In the genomic region with DNA sequence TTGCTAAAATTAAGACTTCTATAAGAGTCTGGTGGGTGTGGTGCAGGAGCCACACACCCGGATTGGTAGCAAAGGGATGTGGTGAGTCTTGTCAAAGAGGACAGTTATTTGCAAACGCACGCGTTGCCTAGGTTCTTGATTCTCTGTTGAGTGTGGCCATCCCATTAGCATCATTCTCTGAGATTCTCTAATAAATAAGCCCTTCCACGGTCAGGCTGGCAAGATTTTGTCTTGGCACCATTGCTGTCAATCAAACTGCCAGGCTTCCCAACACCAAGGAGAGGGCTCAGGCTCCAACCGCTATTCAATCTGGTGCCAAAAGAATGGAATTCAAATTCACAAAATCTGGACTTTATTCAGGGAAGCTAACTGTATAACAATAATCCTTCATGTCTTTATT, we compare ENCODE assay signal across 24 mouse cellular contexts.
"Had no signal": no experiment of that assay in that cellular context is flagged by ENCODE, and none has a peak within 500 bp of the region (broad histone marks: within the 10 kb centered on the region; RNA-seq: fewer than 3 reads in every experiment).

No protein-coding gene starts in this region.

- H3K4me3 ChIP-seq: gastrocnemius, adult 2 months; heart, adult 2 months; heart, embryonic 13.5 days; heart, embryonic 15.5 days; hindbrain, embryonic 13.5 days; hindbrain, embryonic 15.5 days; intestine, embryonic 15.5 days; left cerebral cortex, adult 2 months; limb, embryonic 13.5 days; limb, embryonic 15.5 days; liver, embryonic 12.5 days had no signal

- H3K27ac ChIP-seq: gastrocnemius, adult 2 months; heart, adult 2 months; heart, embryonic 13.5 days; heart, embryonic 15.5 days; hindbrain, embryonic 13.5 days; hindbrain, embryonic 15.5 days; intestine, embryonic 15.5 days; left cerebral cortex, adult 2 months; limb, embryonic 13.5 days; limb, embryonic 15.5 days; liver, embryonic 12.5 days; liver, embryonic 14.5 days had no signal

- H3K4me1 ChIP-seq: heart, embryonic 13.5 days; heart, embryonic 15.5 days; hindbrain, embryonic 13.5 days; hindbrain, embryonic 15.5 days; intestine, embryonic 15.5 days; limb, embryonic 15.5 days; liver, embryonic 12.5 days had no signal

- DNase-seq: gastrocnemius, adult 2 months; gastrocnemius, postnatal 10 days; gastrocnemius, postnatal 25 days; heart, adult 2 months; heart, postnatal 4 days; kidney, adult 18-20 months; kidney, adult 8-10 months; kidney, postnatal 10 days; kidney, postnatal 25 days; layer of hippocampus, adult 9-11 months; layer of hippocampus, postnatal 36 days had no signal

- H3K9me3 ChIP-seq: heart, embryonic 13.5 days; heart, embryonic 15.5 days; hindbrain, embryonic 13.5 days; hindbrain, embryonic 15.5 days; intestine, embryonic 15.5 days; limb, embryonic 13.5 days; limb, embryonic 15.5 days; liver, embryonic 12.5 days had no signal

- H3K27me3 ChIP-seq: heart, embryonic 13.5 days; heart, embryonic 15.5 days; hindbrain, embryonic 13.5 days; hindbrain, embryonic 15.5 days; intestine, embryonic 15.5 days; limb, embryonic 13.5 days; limb, embryonic 15.5 days; liver, embryonic 12.5 days had no signal

- H3K36me3 ChIP-seq: heart, embryonic 13.5 days; heart, embryonic 15.5 days; hindbrain, embryonic 13.5 days; hindbrain, embryonic 15.5 days; intestine, embryonic 15.5 days; limb, embryonic 13.5 days; limb, embryonic 15.5 days; liver, embryonic 12.5 days had no signal

- H3K4me2 ChIP-seq: heart, embryonic 11.5 days; heart, embryonic 13.5 days; heart, embryonic 15.5 days; hindbrain, embryonic 13.5 days; hindbrain, embryonic 15.5 days; intestine, embryonic 15.5 days; limb, embryonic 13.5 days; limb, embryonic 15.5 days; liver, embryonic 12.5 days had no signal

- H3K9ac ChIP-seq: heart, embryonic 13.5 days; heart, embryonic 15.5 days; hindbrain, embryonic 13.5 days; hindbrain, embryonic 15.5 days; intestine, embryonic 15.5 days; limb, embryonic 13.5 days; limb, embryonic 15.5 days; liver, embryonic 12.5 days; liver, embryonic 14.5 days had no signal

- ATAC-seq: inflammation-experienced regulatory T-cells, adult 6 months; intestine, embryonic 15.5 days; intestine, postnatal 0 days; liver, embryonic 12.5 days had no signal
